Mouse (Mus musculus): ENCODE measurements around the gene Slc35a2. TPM values are rescaled to one million over a fixed set of nuclear protein-coding genes. Genes with fewer than 3 reads are reported as not detected.

Slc35a2 gene
- polyA plus RNA-seq, 1 experiment from 2014 or later, result 55.0 TPM

Other genes starting within 250 kb of the Slc35a2 start
- 4.7 and 5.3 TPM in 2 replicates for gene Syp, start 245.6 kb upstream of the Slc35a2 start, polyA plus RNA-seq (2015; fragmentation: Nextera tagmentation; extraction: Ambion mirVana)
- 15.2 and 16.6 TPM in 2 replicates for gene Prickle3, start 226.8 kb upstream of the Slc35a2 start, polyA plus RNA-seq (2015; fragmentation: Nextera tagmentation; extraction: Ambion mirVana)
- gene Plp2, start 212.6 kb upstream of the Slc35a2 start, polyA plus RNA-seq (2015; fragmentation: Nextera tagmentation; extraction: Ambion mirVana), result 171 and 180 TPM in 2 replicates
- 0.46 and 0.48 TPM in 2 replicates for gene Magix, start 202.8 kb upstream of the Slc35a2 start, polyA plus RNA-seq (2015; fragmentation: Nextera tagmentation; extraction: Ambion mirVana)
- 37.4 and 37.9 TPM in 2 replicates for gene Gpkow, start 186.9 kb upstream of the Slc35a2 start, polyA plus RNA-seq (2015; fragmentation: Nextera tagmentation; extraction: Ambion mirVana)
- 40.6 and 48.0 TPM in 2 replicates for gene Wdr45, start 169.7 kb upstream of the Slc35a2 start, polyA plus RNA-seq (2015; fragmentation: Nextera tagmentation; extraction: Ambion mirVana)
- 0.44 and 0.66 TPM in 2 replicates for gene Gm45208, start 161.8 kb upstream of the Slc35a2 start, polyA plus RNA-seq (2015; fragmentation: Nextera tagmentation; extraction: Ambion mirVana)
- gene Praf2, start 155.6 kb upstream of the Slc35a2 start, polyA plus RNA-seq (2015; fragmentation: Nextera tagmentation; extraction: Ambion mirVana), result 73.5 and 74.7 TPM in 2 replicates
- gene Ccdc120, start 133.1 kb upstream of the Slc35a2 start, polyA plus RNA-seq (2015; fragmentation: Nextera tagmentation; extraction: Ambion mirVana), result 17.2 and 22.1 TPM in 2 replicates
- 32.8 and 35.9 TPM in 2 replicates for gene Tfe3, start 121.5 kb upstream of the Slc35a2 start, polyA plus RNA-seq (2015; fragmentation: Nextera tagmentation; extraction: Ambion mirVana)
- 46.2 and 46.7 TPM in 2 replicates for gene Gripap1, start 94.3 kb upstream of the Slc35a2 start, polyA plus RNA-seq (2015; fragmentation: Nextera tagmentation; extraction: Ambion mirVana)
- gene Kcnd1, start 61.7 kb upstream of the Slc35a2 start, polyA plus RNA-seq (2015; fragmentation: Nextera tagmentation; extraction: Ambion mirVana), result 1.8 and 1.9 TPM in 2 replicates
- 51.3 and 53.9 TPM in 2 replicates for gene Otud5, start 42.7 kb upstream of the Slc35a2 start, polyA plus RNA-seq (2015; fragmentation: Nextera tagmentation; extraction: Ambion mirVana)
- gene Pim2, start 5.8 kb upstream of the Slc35a2 start, polyA plus RNA-seq (2015; fragmentation: Nextera tagmentation; extraction: Ambion mirVana), result 9.8 and 14.2 TPM in 2 replicates
- gene Pqbp1, start 15.2 kb downstream of the Slc35a2 start, polyA plus RNA-seq (2015; fragmentation: Nextera tagmentation; extraction: Ambion mirVana), result 125 and 126 TPM in 2 replicates
- gene Timm17b, start 15.3 kb downstream of the Slc35a2 start, polyA plus RNA-seq (2015; fragmentation: Nextera tagmentation; extraction: Ambion mirVana), result 158 and 169 TPM in 2 replicates
- not detected in 2 replicates for gene Gm10491, start 23.8 kb downstream of the Slc35a2 start, polyA plus RNA-seq (2015; fragmentation: Nextera tagmentation; extraction: Ambion mirVana)
- gene Gm10490, start 25.5 kb downstream of the Slc35a2 start, polyA plus RNA-seq (2015; fragmentation: Nextera tagmentation; extraction: Ambion mirVana), result not detected in 2 replicates
- gene Pcsk1n, start 35.8 kb downstream of the Slc35a2 start, polyA plus RNA-seq (2015; fragmentation: Nextera tagmentation; extraction: Ambion mirVana), result 1.7 and 2.7 TPM in 2 replicates
- gene Eras, start 44.6 kb downstream of the Slc35a2 start, polyA plus RNA-seq (2015; fragmentation: Nextera tagmentation; extraction: Ambion mirVana), result not detected in 2 replicates
- 26.3 and 27.5 TPM in 2 replicates for gene Hdac6, start 63.9 kb downstream of the Slc35a2 start, polyA plus RNA-seq (2015; fragmentation: Nextera tagmentation; extraction: Ambion mirVana)
- 1.7 and 1.9 TPM in 2 replicates for gene Gata1, start 94.0 kb downstream of the Slc35a2 start, polyA plus RNA-seq (2015; fragmentation: Nextera tagmentation; extraction: Ambion mirVana)
- not detected in 2 replicates for gene Glod5, start 134.5 kb downstream of the Slc35a2 start, polyA plus RNA-seq (2015; fragmentation: Nextera tagmentation; extraction: Ambion mirVana)
- gene Suv39h1, start 190.7 kb downstream of the Slc35a2 start, polyA plus RNA-seq (2015; fragmentation: Nextera tagmentation; extraction: Ambion mirVana), result 45.5 and 51.5 TPM in 2 replicates
- gene Was, start 206.5 kb downstream of the Slc35a2 start, polyA plus RNA-seq (2015; fragmentation: Nextera tagmentation; extraction: Ambion mirVana), result 0.71 and 0.91 TPM in 2 replicates
- gene Wdr13, start 248.9 kb downstream of the Slc35a2 start, polyA plus RNA-seq (2015; fragmentation: Nextera tagmentation; extraction: Ambion mirVana), result 28.1 and 30.7 TPM in 2 replicates

Data from embryonic facial prominence, embryonic 15.5 days (tissue).